Mouse (Mus musculus) neural tube, embryonic 11.5 days (tissue): ENCODE measurements at regions not wholly inside any gene's neighbourhood (a gene's known extent, or its start where the extent isn't known, plus 50 kb on each side); places are given as distances from the start of the nearest gene placed in this dataset.

Experiments used
- ATAC-seq: fragments of 200-750 bp; cut with Nextera tagmentation; 2 replicates; pipeline ENCODE4 v1.8.0; 2017; ENCODE audit warnings: moderate number of reproducible peaks, mild to moderate bottlenecking, moderate TSS enrichment, moderate library complexity; ENCODE audit not compliant: insufficient read depth, low FRiP score, low TSS enrichment
- DNase-seq: peaks from one replicate; pipeline ENCODE4 v3.0.0-alpha.2; 2015; ENCODE audit warnings: low spot score
- H3K27ac ChIP-seq: fragments of 300-500 bp; sonication (generic); 2 replicates; pipeline ENCODE4 v1.5.1; 2014; ENCODE audit warnings: low read depth, mild to moderate bottlenecking, low read length
- H3K27me3 ChIP-seq: fragments of 300-500 bp; sonication (generic); 2 replicates; pipeline ENCODE4 v1.6.1; 2014; ENCODE audit warnings: mild to moderate bottlenecking, low read length, mixed read lengths; ENCODE audit not compliant: control insufficient read depth, insufficient read depth
- H3K36me3 ChIP-seq: fragments of 300-500 bp; sonication (generic); 2 replicates; pipeline ENCODE4 v1.6.1; 2014; ENCODE audit warnings: mild to moderate bottlenecking, low read length, moderate library complexity, mixed read lengths; ENCODE audit not compliant: control insufficient read depth, insufficient read depth
- H3K4me1 ChIP-seq: fragments of 300-500 bp; sonication (generic); 2 replicates; pipeline ENCODE4 v1.6.1; 2014; ENCODE audit warnings: low read length, mixed read lengths; ENCODE audit not compliant: control insufficient read depth, insufficient read depth
- H3K4me2 ChIP-seq: fragments of 300-500 bp; sonication (generic); 2 replicates; pipeline ENCODE4 v1.6.1; 2014; ENCODE audit warnings: low read depth, mild to moderate bottlenecking, moderate library complexity
- H3K4me3 ChIP-seq: fragments of 300-500 bp; sonication (generic); 2 replicates; pipeline ENCODE4 v1.5.1; 2014; ENCODE audit warnings: low read depth, low read length
- H3K9ac ChIP-seq: fragments of 300-500 bp; sonication (generic); 2 replicates; pipeline ENCODE4 v1.6.1; 2014; ENCODE audit warnings: mild to moderate bottlenecking, low read length
- H3K9me3 ChIP-seq: fragments of 300-500 bp; sonication (generic); 2 replicates; pipeline ENCODE4 v1.6.1; 2016; ENCODE audit warnings: low read length; ENCODE audit not compliant: control insufficient read depth
- WGBS: fragments of 180-500 bp; shearing (Covaris S2); extraction: QIAGEN DNeasy Blood & Tissue Kit; methylation state at CpG from one replicate; pipeline ENCODE4 v1.1.7; 2014; 5-methylcytosine and 5-hydroxymethylcytosine counted together

DNA sequence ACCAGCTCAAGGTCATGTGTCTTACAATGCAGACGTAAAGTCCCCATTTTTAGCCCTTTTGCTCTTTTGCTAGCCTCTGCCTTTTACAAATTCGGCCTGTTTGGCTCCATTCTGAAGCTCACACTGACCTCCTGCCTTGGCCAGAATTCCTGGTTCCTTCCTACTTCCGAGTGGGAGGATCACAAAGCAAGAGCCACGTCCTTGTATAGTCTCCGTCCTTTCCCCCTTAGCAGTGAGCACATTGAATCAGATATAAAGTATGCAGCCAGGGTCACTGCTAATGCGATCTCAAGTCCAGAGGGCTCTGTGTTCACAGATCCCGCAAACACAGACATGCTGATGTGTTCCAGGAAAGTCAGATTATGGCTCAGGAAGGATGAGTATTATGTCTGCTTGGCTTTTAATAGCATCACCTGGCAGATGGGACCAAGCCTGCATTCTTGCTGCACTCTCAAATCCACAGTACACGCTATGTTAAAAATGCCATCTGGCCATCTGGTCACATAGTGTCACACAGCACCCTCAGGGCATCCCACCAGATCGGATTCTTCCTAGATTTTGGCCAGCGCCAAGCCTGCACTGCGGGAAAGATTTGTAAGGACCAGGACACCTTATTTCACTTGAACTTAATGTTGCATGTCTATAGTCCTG is 119.4 kb upstream of the Fmo9 start:
- ATAC-seq = no peak
- Histone ChIP-seq H3K4me3 (no peak overlapping the region), H3K36me3 (no peaks in the 10 kb centered on the region), H3K27me3 (no peaks in the 10 kb centered on the region), H3K4me2 (no peak overlapping the region), H3K9me3 (no peaks in the 10 kb centered on the region), H3K9ac (no peak overlapping the region), H3K27ac (no peak overlapping the region), H3K4me1 (no peaks in the 10 kb centered on the region)
- WGBS = 83% methylated on average over 11 of the region's 11 CpGs
- no peak for DNase-seq

DNA sequence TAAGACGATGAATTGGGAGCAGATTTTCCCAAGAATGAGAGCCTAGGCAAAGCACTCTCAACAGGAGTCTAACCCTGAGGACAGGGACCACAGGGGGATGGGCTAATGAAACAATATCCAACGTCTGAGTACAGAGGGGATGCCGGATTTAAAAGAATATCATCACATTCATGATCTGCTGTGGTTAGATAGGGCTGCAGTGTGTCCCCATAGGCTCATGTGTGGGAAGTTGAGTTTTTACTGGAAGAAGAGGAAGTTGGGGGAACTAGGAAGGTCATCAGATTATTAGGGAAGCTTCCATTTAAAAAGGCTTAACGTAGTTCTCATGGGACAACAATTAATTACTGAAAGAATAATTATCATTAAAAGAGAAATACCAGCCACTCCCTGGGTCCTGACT is 120.3 kb upstream of the Fmo9 start:
- DNase-seq (no peak), ATAC-seq (no peak)
- no peak overlapping the region for H3K27ac ChIP-seq
- 75% methylated on average over 4 of the region's 4 CpGs for WGBS
- no peak overlapping the region for H3K9ac ChIP-seq
- H3K4me2 ChIP-seq = no peak overlapping the region
- H3K9me3 ChIP-seq = no peaks in the 10 kb centered on the region
- H3K27me3 ChIP-seq = no peaks in the 10 kb centered on the region
- no peaks in the 10 kb centered on the region for H3K4me1 ChIP-seq
- H3K36me3 ChIP-seq = no peaks in the 10 kb centered on the region
- no peak overlapping the region for H3K4me3 ChIP-seq

DNA sequence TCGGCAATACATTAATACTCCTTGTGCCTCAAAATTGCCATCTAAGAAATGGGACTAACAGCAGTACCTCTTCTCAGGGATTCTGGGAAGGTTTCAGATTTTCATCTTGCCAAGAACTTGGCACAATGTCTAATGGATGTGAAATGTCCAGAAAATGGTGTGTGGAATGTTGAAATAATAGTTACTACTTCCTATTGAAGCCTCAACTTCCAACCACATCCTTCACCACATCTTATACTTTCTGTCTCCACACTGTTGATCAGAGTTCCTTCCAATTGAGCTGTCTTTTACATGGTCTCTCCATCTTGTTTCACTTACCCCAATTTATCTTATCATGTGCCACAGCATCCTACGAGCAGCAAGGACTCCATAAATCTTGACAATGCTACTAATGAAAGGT is 122.3 kb upstream of the Fmo9 start:
- no peak overlapping the region for H3K9ac ChIP-seq
- ATAC-seq (no peak), DNase-seq (no peak)
- H3K9me3 ChIP-seq = no peaks in the 10 kb centered on the region
- no peak overlapping the region for H3K27ac ChIP-seq
- no peak overlapping the region for H3K4me3 ChIP-seq
- no peak overlapping the region for H3K4me2 ChIP-seq
- H3K27me3 ChIP-seq = no peaks in the 10 kb centered on the region
- no peaks in the 10 kb centered on the region for H3K4me1 ChIP-seq
- WGBS = 82% methylated on average over 2 of the region's 2 CpGs
- no peaks in the 10 kb centered on the region for H3K36me3 ChIP-seq

DNA sequence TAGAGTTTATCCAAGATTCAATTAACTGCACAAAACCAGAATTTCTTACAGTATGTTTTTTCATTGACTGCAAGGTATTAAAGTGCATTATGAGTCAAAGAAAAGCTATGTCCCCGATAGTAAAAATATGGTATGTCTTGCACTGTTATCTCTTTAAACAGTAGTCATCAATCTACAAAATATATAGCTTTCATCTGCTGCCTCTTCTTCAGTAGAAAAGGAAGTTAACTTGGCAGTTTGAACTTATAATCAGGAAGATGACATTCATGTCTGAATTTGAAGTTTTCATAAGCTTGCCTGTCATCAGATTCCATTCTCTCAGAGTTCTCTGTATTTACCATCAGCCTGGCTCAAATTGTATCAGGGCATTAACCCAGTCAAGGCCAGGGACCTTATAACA is 122.7 kb upstream of the Fmo9 start:
- DNase-seq = no peak
- Histone ChIP-seq H3K27me3 (no peaks in the 10 kb centered on the region), H3K36me3 (no peaks in the 10 kb centered on the region), H3K9ac (no peak overlapping the region), H3K9me3 (no peaks in the 10 kb centered on the region), H3K27ac (no peak overlapping the region), H3K4me3 (no peak overlapping the region), H3K4me1 (no peaks in the 10 kb centered on the region), H3K4me2 (no peak overlapping the region)
- WGBS = 94% methylated on average over 1 of the region's 1 CpGs
- no peak for ATAC-seq

DNA sequence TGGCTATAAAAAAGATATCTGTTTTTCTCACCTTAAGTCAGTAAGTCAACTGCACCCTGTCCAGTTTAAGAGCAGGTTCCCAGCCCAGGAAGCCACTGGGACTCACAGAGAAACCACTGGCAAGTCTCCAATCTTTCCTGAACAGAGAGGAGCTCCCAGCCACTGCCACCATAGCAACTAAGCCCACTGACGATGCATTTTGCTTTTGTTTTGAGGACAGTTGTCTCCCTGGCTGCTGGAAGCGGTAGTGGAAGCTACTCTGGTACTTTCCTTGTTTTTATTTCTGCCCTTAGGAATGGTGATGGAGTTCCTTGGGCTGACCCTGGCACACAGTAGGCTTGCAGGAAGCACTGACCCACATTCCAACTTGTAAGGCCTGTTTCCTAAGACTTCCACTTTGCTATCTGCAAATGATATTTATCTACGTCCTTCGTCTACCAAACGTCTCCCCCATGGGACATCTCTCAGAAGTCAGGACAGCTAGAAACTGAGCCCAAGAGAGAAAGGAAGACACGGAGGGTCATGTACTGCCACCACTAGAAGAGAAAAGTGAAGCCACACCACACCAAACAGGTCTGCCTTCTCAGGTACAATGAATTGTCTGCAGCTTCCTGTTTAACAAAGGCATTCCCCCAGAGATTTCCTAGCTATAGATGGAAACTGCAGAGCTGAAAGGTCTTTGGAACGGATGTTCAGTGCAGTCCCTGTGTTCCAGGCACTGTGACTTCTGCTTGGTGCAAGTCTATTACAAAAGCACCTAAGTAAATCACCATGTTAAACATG is 125.7 kb upstream of the Fmo9 start:
- no peaks in the 10 kb centered on the region for H3K36me3 ChIP-seq
- DNase-seq (no peak), ATAC-seq (no peak)
- no peak overlapping the region for H3K4me3 ChIP-seq
- no peak overlapping the region for H3K27ac ChIP-seq
- no peak overlapping the region for H3K9ac ChIP-seq
- WGBS = 69% methylated on average over 7 of the region's 7 CpGs
- H3K4me1 ChIP-seq = no peaks in the 10 kb centered on the region
- no peaks in the 10 kb centered on the region for H3K27me3 ChIP-seq
- H3K9me3 ChIP-seq = no peaks in the 10 kb centered on the region
- no peak overlapping the region for H3K4me2 ChIP-seq

DNA sequence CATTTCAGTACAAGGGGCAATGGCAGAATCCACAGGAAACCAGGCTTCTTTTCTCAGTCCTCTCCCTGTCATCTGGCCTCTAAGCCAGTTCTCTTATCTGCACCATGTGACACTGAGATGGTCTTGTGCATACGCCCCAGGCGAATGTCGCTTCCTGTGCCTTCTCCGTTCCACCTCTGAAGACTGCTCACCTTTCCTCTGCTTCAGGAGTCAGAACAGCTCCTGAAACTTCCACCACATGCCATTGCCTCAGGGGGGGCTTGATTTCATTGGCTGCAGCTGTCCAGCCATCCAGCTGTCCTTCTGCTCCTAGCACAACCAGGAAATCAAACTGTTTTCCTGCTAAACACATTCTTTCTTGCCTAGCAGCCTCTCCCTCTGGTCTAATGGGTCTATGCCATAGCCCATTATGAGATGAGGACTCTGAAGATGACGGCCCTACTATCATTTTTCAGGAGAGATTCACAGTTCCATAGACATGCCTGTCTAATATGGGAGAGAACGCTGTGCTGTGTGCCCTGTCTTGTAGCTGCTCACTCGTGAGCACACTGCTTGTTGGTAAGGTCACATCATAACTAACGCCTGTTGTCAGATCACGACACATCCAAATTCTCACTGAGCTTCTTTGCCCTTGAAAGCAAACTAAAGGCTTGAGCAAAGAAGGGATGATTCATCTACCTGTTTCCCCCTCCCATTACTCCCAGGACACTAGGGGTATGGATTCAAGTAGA is 129.9 kb upstream of the Fmo9 start:
- Histone ChIP-seq H3K27ac (no peak overlapping the region), H3K4me1 (no peaks in the 10 kb centered on the region), H3K4me3 (no peak overlapping the region), H3K4me2 (no peak overlapping the region), H3K9me3 (no peaks in the 10 kb centered on the region), H3K27me3 (no peaks in the 10 kb centered on the region), H3K36me3 (no peaks in the 10 kb centered on the region), H3K9ac (no peak overlapping the region)
- no peak for ATAC-seq
- 93% methylated on average over 9 of the region's 9 CpGs for WGBS
- no peak for DNase-seq

DNA sequence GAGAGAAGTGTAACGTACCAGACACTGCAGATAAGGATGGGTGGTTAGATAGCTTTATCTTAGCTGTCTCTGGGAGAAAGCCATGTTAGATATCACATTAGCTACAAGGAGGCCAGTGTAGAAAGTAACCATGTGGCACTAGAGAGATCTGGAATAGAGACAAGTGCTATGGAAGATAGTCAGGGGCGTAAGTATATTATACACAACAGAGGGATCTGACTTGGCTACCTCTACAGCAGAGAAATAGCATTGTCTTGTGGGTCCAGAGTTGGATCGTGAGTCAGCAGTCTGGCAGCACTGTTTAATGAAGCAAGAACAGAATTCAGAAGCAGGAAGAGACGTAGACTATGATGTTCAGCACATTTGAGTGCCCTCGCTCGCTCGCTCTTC is 130.4 kb upstream of the Fmo9 start:
- H3K27me3 ChIP-seq = no peaks in the 10 kb centered on the region
- H3K4me1 ChIP-seq = no peaks in the 10 kb centered on the region
- H3K9ac ChIP-seq = no peak overlapping the region
- no peaks in the 10 kb centered on the region for H3K36me3 ChIP-seq
- 92% methylated on average over 7 of the region's 7 CpGs for WGBS
- H3K4me2 ChIP-seq = no peak overlapping the region
- no peak overlapping the region for H3K27ac ChIP-seq
- DNase-seq (no peak), ATAC-seq (no peak)
- no peak overlapping the region for H3K4me3 ChIP-seq
- H3K9me3 ChIP-seq = no peaks in the 10 kb centered on the region

DNA sequence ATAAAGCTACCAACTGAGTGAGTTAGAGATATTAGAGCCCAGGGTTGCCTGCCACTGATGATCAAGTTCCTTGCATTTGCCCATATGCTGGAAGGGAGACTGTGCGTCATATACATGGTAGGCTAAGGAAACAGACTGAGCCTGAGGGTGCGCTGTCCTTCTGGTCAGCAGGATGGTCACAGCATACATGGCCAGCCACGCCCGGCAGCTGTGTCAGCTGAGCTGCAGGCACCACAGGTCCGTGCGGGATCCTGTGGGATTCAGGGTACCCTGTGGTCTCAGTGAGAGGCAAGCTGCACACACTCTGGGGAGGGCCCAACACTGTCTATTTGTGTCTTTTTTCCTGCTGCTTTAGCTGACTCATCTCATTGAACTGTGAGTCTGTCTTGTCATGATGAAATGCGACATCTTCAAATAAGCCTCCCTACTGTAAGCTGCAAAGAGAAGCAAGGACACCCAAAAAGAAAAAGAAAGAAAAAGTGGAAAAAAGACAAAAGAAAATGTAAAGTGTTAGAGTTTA is 131.3 kb upstream of the Fmo9 start:
- ATAC-seq = no peak; the same call in 1 of the 2 replicates

More for the DNA sequence above, 131.3 kb upstream of the Fmo9 start:
- Histone ChIP-seq H3K4me1 (no peaks in the 10 kb centered on the region), H3K36me3 (no peaks in the 10 kb centered on the region), H3K4me2 (no peak overlapping the region), H3K4me3 (no peak overlapping the region), H3K9ac (no peak overlapping the region), H3K27ac (no peak overlapping the region), H3K9me3 (no peaks in the 10 kb centered on the region), H3K27me3 (no peaks in the 10 kb centered on the region)
- DNase-seq = no peak
- 87% methylated on average over 7 of the region's 7 CpGs for WGBS
